ENCODE assay signal across 9 mouse cellular contexts in genomic region chr8:92493403-92493802, GRCm38 (mm10).
DNase-seq lines count a peak whose midpoint lies in the region; ATAC-seq and TF ChIP-seq lines count a peak whose summit lies in the region.
"Had no signal": no experiment of that assay in that cellular context is flagged by ENCODE, and none has a peak within 500 bp of the region (broad histone marks: within the 10 kb centered on the region; RNA-seq: fewer than 3 reads in every experiment).

No protein-coding gene starts in this region.

- DNase-seq in layer of hippocampus, adult 2 months (ENCODE audit: low spot score in 2 of 2), result no peak
- no peak for DNase-seq in layer of hippocampus, adult 9-11 months
- peak; percentile 60 for DNase-seq in adrenal gland, postnatal 14 days
- DNase-seq in gastrocnemius, postnatal 14 days, result peak; percentile 33
- peak; percentile 39 to 52 for DNase-seq in lung, adult 18-20 months
- DNase-seq in frontal cortex, adult 2 months (ENCODE audit: extremely low spot score in 1 of 2, low spot score in 1 of 2), result no peak
- DNase-seq in left cerebral cortex, postnatal 14 days (ENCODE audit: low spot score in 2 of 2), result no peak

- H3K4me3 ChIP-seq in layer of hippocampus, adult 2 months, result no peak overlapping the region

- H3K27ac ChIP-seq in layer of hippocampus, adult 2 months, result no peak overlapping the region
- H3K27ac ChIP-seq: liver, embryonic 14.5 days had no signal

- intact Hi-C loops in gastrocnemius, postnatal 14 days (cut with DNase I; ENCODE audit: low total_unique reads), result no loop called here
- intact Hi-C loops in left cerebral cortex, postnatal 14 days (cut with DNase I), result no loop called here

- peak; percentile 28; the same call in 1 of the 2 replicates for TF ChIP-seq CTCF in layer of hippocampus, adult 2 months (conservative IDR thresholded peaks at IDR 0.05)

- no peak for ATAC-seq in monocyte, adult 5-6 weeks (replicated peaks; ENCODE audit: insufficient number of reproducible peaks, low FRiP score, low TSS enrichment, poor library complexity, severe bottlenecking)

Comparison
In these comparisons a context has a peak if more than half of its experiments do, and no peak if none do; other contexts are left out.
1. DNase-seq: peak in adrenal gland, postnatal 14 days (single experiment), gastrocnemius, postnatal 14 days (single experiment) and lung, adult 18-20 months (2 of 2); none in layer of hippocampus, adult 2 months (0 of 2), layer of hippocampus, adult 9-11 months (single experiment), frontal cortex, adult 2 months (0 of 2) and left cerebral cortex, postnatal 14 days (0 of 2).